Mouse (Mus musculus) thymus, adult 2 months (tissue): ENCODE data around the gene Hist1h1a. TPM values are rescaled to one million over a fixed set of nuclear protein-coding genes. Genes with fewer than 3 reads are reported as not detected.
A peak's percentile ranks its signal among the peaks of the same experiment; 100 is the strongest.

Experiments used
- DNase-seq: peaks from one replicate; pipeline ENCODE4 v3.0.0; 2021
- H3K27ac ChIP-seq: fragments of 200-500 bp; 2 replicates; pipeline ENCODE4 v1.5.1; 2012; ENCODE audit warnings: low read length, control low read depth; ENCODE audit not compliant: control insufficient read depth, insufficient read depth
- H3K27me3 ChIP-seq: fragments of 200-500 bp; 2 replicates; pipeline ENCODE4 v1.6.1; 2012; ENCODE audit warnings: mild to moderate bottlenecking, low read length, moderate library complexity, mixed read lengths; ENCODE audit not compliant: control insufficient read depth, insufficient read depth
- H3K36me3 ChIP-seq: fragments of 200-500 bp; 2 replicates; pipeline ENCODE4 v1.6.1; 2012; ENCODE audit warnings: mild to moderate bottlenecking, low read length, moderate library complexity; ENCODE audit not compliant: control insufficient read depth, insufficient read depth
- H3K4me1 ChIP-seq: fragments of 200-500 bp; replicated peaks from 2 replicates; pipeline ENCODE4 v1.6.1; 2012; ENCODE audit warnings: low read length; ENCODE audit not compliant: control insufficient read depth, insufficient read depth
- H3K4me3 ChIP-seq: fragments of 200-500 bp; 2 replicates; pipeline ENCODE4 v1.5.1; 2012; ENCODE audit warnings: mild to moderate bottlenecking, low read length, control low read depth, moderate library complexity; ENCODE audit not compliant: control insufficient read depth, insufficient read depth
- CTCF ChIP-seq: fragments of 200-500 bp; IDR thresholded peaks from 2 replicates; pipeline ENCODE4 v1.5.1; 2012; ENCODE audit warnings: mild to moderate bottlenecking, control low read depth, low read length, moderate library complexity, borderline replicate concordance; ENCODE audit not compliant: control insufficient read depth, poor library complexity, insufficient read depth; ENCODE audit errors: extremely low read depth
- POLR2A ChIP-seq: fragments of 200-500 bp; IDR thresholded peaks from 2 replicates; pipeline ENCODE4 v1.6.1; 2012; ENCODE audit warnings: mild to moderate bottlenecking, low read length, control low read depth, moderate library complexity; ENCODE audit not compliant: control insufficient read depth, poor library complexity, insufficient read depth; ENCODE audit errors: extremely low read depth
- WGBS: fragments of 180-500 bp; shearing (Covaris S2); methylation state at CpG from one replicate; pipeline ENCODE4 v1.1.7; 2018; 5-methylcytosine and 5-hydroxymethylcytosine counted together
- polyA plus RNA-seq: library from polyadenylated mRNA; depleted of rRNA; stranded (reverse); fragments of >200 nt; gene quantifications from 2 replicates; pipeline ENCODE4 v1.2.3, GENCODE M21; 2012

The Hist1h1a gene
- polyA plus RNA-seq, 1 experiment = 18.2 TPM

DNA sequence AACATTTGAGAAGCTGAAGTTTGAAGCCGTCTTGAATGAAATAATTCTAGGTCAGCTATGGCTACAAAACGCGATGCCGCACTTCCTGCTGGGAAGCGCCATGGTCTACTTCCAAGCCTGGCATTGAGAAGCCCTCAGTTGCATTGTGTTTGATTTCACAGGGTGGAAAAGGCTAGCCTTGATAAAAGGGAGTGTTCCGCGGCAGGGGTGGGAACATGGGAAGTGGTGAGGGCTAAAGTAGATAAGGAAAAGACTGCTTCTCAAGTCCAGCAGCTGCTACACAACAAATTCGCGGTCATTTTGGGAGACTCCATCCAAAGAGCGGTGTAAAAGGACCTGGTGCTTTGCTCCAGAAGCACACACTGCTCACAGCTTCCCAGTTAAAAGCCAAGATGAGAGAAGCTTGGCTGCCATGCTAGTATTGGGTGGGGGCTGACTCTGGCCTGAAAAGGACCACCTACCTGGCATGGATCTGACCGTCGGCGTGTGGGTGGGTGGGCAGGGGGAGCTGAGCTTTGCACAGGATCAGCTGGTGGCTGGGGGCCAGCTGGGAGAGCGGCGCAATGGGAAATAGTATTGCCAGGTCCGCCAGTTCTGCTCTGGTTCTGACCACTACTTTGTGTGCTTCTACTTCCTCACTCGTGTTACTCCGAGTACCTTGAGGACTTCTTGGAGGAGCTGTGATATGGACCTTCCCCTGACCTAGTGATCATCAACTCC, 34.8 kb upstream of the Hist1h1a start:
- no peak for TF ChIP-seq POLR2A
- no peak for TF ChIP-seq CTCF
- Histone ChIP-seq H3K27me3 (no peaks in the 10 kb centered on the region), H3K4me1 (peaks cover 18% of the 10 kb centered on the region), H3K4me3 (no peak overlapping the region), H3K36me3 (no peaks in the 10 kb centered on the region), H3K27ac (peak overlapping the region; percentile 4; the same call in 1 of the 2 replicates)
- DNase-seq = no peak
- 81% methylated on average over 18 of the region's 18 CpGs for WGBS

DNA sequence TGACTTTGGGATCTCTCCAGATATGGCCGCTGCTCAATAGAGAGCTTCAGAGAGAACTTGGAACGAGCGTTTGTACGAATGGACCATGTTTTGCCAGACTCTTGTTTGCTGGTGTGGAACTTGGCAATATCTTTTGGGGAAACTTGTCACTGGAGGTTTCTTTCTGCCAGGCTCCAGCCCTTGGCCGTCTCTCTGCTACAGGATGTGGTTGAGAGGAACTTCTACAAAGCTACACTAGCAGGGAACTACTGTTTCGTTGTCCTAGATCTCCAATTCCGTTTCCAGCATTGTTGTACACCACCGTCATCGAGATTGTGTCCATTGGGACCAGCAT, 34.3 kb upstream of the Hist1h1a start:
- no peak for TF ChIP-seq CTCF
- no peak for TF ChIP-seq POLR2A
- no peaks in the 10 kb centered on the region for H3K36me3 ChIP-seq
- no peak overlapping the region for H3K4me3 ChIP-seq
- no peak for DNase-seq
- H3K27me3 ChIP-seq = no peaks in the 10 kb centered on the region
- WGBS = 18% methylated on average over 9 of the region's 9 CpGs
- peak overlapping the region; percentile 53 for H3K27ac ChIP-seq
- H3K4me1 ChIP-seq = peaks cover 18% of the 10 kb centered on the region

GRCm38 (mm10) chr13:23729706-23730105, 33.8 kb upstream of the Hist1h1a start:
- no peaks in the 10 kb centered on the region for H3K27me3 ChIP-seq
- DNase-seq = no peak
- TF ChIP-seq CTCF = no peak
- TF ChIP-seq POLR2A = no peak
- H3K27ac ChIP-seq = peak overlapping the region; percentile 53; the same call in 1 of the 2 replicates
- H3K4me1 ChIP-seq = peaks cover 18% of the 10 kb centered on the region
- WGBS = 96% methylated on average over 5 of the region's 5 CpGs
- no peaks in the 10 kb centered on the region for H3K36me3 ChIP-seq
- H3K4me3 ChIP-seq = no peak overlapping the region

- Histone ChIP-seq H3K27me3 (no peaks in the 10 kb centered on the region), H3K4me3 (no peak overlapping the region), H3K27ac (no peak overlapping the region), H3K36me3 (no peaks in the 10 kb centered on the region), H3K4me1 (peaks cover 18% of the 10 kb centered on the region)
- no peak for DNase-seq
- 90% methylated on average over 8 of the region's 8 CpGs for WGBS
- TF ChIP-seq POLR2A (no peak), CTCF (no peak)
Measured at GRCm38 (mm10) chr13:23730479-23730878, 33.0 kb upstream of the Hist1h1a start.

DNA sequence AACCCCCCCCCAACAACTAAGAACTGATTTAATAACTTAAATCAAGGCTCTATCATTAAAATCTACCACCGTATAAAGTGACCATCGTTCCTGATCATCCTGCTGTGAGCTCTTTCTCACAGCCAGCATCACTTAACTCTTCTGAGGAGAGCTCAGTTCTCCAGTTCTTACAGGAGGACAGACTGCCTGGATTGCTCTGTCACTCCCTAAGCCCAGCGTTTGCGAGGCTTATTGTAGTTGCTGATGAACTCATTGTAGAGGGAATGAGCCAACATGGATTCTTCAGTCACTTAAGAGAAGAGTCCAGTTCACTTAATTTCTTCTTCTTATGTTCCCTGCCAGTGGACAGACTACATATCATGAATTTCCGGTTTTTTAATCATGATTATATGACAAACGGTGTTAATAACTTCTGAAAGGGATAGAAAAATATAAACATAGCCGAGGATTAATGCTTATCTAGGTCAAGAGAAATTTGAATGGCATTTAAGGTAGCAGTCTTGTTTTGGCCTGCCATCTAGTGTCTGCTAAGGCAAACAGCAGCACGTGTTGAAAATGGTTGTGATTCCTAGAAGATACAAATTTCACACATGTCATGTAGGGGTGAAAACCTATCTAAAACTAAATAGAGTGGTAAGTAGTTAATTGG, 31.2 kb upstream of the Hist1h1a start:
- no peaks in the 10 kb centered on the region for H3K36me3 ChIP-seq
- 34% methylated on average over 8 of the region's 8 CpGs for WGBS
- H3K27me3 ChIP-seq = no peaks in the 10 kb centered on the region
- peaks cover 18% of the 10 kb centered on the region for H3K4me1 ChIP-seq
- no peak overlapping the region for H3K4me3 ChIP-seq
- no peak overlapping the region for H3K27ac ChIP-seq
- no peak for TF ChIP-seq CTCF
- TF ChIP-seq POLR2A = no peak
- peak; percentile 46 for DNase-seq

DNA sequence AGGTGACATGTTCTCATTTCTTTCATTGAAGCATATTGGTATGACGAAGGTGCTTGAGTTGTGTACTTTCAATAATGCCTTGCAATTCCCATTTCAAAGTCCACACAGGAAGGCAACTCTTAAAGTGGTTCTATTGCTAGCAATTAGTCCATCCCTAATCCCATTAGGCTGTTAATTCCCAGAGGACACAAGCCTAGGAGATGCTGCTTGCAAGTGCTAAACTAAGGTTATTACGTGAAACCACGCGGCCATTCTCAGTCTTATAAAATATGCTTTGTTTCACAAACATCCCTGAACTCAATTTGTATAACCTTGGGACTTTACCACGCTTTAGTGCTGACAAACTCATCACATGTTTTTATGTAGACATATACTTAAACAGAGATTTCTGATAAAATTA, 26.4 kb upstream of the Hist1h1a start:
- H3K27ac ChIP-seq = no peak overlapping the region
- no peaks in the 10 kb centered on the region for H3K36me3 ChIP-seq
- no peaks in the 10 kb centered on the region for H3K27me3 ChIP-seq
- no peak overlapping the region for H3K4me3 ChIP-seq
- no peak for TF ChIP-seq POLR2A
- TF ChIP-seq CTCF = no peak
- H3K4me1 ChIP-seq = no peaks in the 10 kb centered on the region
- 98% methylated on average over 5 of the region's 5 CpGs for WGBS
- no peak for DNase-seq

DNA sequence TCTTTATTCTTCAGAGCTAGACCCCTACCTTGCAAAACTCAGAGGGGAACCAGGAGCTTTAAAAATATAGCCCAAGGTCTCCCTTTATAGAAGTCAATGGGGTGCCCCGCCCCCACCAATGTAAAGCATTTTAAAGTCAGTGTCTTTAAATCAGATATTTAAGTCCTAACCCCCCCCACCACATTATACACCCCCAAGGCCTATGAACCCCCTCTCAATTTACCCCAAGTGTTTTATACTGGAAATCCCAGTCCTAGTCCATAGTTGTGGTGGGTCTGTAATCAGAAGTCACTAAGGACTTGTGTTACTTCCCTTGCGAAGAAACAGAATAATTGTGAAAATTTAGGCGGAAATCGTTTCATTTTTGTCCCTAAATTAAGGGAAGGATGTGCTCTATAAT, 25.4 kb upstream of the Hist1h1a start:
- TF ChIP-seq POLR2A (no peak), CTCF (no peak)
- Histone ChIP-seq H3K4me1 (no peaks in the 10 kb centered on the region), H3K27me3 (no peaks in the 10 kb centered on the region), H3K27ac (peak overlapping the region; percentile 71; the same call in 1 of the 2 replicates), H3K36me3 (no peaks in the 10 kb centered on the region), H3K4me3 (no peak overlapping the region)
- DNase-seq = peak; percentile 40
- WGBS = 27% methylated on average over 4 of the region's 4 CpGs
